Mouse (Mus musculus) adrenal gland, adult 18-20 months (tissue): ENCODE results near the gene Icam4. TPM values are rescaled to one million over a fixed set of nuclear protein-coding genes. Genes with fewer than 3 reads are reported as not detected.
A peak's percentile ranks its signal among the peaks of the same experiment; 100 is the strongest.
"Not testable (repeated sequence)": the region's sequence is repeated elsewhere in the genome, so short reads cannot be mapped to it uniquely, and the experiment has no call there.

ENCODE experiments used
- DNase-seq, 2 experiments: peaks; one replicate each; pipeline ENCODE4 v3.0.0; 2021 to 2022; ENCODE audit warnings: low spot score in 2 of 2
- long read RNA-seq, 2 experiments: library from polyadenylated mRNA; stranded (forward); transcript quantifications; one replicate each; pipeline ENCODE4 v2.0.0; 2021
- total RNA-seq, 2 experiments: library from RNA; stranded (reverse); gene quantifications; 1 replicate in 1 of 2; 2 replicates in 1 of 2; pipeline ENCODE4 v1.2.3; 2021

Gene Icam4
- total RNA-seq = 1 to 10 TPM; 1.2 to 4.8 TPM
- long read RNA-seq, experiment 1, partial matches to known transcripts = 0 of 2 reads
- long read RNA-seq, experiment 1, other reads (novel, unspliced or antisense) = 0 of 2 reads
- long read RNA-seq, experiment 2, partial matches to known transcripts = 0 of 6 reads
- long read RNA-seq, experiment 2, other reads (novel, unspliced or antisense) = 1 of 6 reads

DNA sequence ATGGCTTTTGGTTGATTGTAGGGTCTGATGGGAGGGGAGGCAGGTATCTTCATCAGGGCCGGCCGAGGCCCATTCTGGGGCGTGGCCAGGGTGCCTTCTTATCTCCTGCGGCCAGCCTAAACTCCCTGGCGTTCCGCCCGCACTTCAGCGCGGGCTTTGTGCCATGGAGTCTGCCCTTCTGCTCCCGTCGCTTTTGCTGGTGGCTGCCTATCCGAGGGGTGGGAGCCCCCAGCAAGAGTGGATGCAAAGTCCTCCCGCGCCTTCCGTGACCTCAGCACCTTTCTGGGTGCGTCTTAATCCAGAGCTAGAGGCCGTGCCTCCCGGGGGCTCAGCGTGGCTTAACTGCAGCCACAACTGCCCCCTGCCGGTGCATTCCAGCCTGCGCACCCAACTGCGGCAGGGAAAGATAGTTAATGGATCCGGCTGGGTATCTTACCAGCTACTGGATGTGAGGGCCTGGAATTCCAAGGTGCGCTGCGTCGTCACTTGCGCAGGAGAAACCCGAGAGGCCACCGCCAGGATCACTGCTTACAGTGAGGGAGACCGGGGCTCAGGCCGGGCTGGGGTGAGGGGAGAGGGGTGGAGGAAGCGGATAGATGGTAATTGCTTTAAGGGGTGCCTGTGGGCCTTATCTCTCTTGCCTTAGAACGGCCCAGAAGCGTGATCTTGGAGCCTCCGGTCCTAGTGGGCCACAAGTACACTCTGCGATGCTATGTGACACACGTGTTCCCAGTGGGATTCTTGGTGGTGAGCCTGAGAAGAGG, at the start of gene Icam4:
Gene Icam4 (plus strand): TSS at position 83 of the 764 bp plus-strand sequence.
- DNase-seq = peak; percentile 80 to 87

DNA sequence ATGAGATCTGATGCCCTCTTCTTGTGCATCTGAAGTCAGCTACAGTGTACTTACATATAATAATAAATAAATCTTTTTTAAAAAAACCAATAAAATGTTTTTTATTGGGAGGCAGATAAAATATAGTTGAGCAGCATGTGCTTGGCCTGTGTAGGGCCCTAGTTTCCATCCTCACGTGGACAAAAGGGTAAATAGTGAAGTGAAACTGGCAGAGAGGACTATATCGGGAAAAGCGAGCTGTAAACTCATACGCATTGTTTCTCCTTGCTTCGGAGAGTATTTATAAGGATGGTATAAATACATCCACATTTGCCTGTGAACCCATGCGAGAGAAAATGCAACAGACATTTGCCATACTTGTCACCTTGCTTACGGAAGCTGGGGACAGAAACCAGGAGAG, 49.4 kb upstream of the Icam4 start:
- no peak for DNase-seq

GRCm38 (mm10) chr9:20982171-20982570, 47.0 kb upstream of the Icam4 start:
- no peak for DNase-seq

GRCm38 (mm10) chr9:20983169-20983568, 46.0 kb upstream of the Icam4 start:
- no peak for DNase-seq

DNA sequence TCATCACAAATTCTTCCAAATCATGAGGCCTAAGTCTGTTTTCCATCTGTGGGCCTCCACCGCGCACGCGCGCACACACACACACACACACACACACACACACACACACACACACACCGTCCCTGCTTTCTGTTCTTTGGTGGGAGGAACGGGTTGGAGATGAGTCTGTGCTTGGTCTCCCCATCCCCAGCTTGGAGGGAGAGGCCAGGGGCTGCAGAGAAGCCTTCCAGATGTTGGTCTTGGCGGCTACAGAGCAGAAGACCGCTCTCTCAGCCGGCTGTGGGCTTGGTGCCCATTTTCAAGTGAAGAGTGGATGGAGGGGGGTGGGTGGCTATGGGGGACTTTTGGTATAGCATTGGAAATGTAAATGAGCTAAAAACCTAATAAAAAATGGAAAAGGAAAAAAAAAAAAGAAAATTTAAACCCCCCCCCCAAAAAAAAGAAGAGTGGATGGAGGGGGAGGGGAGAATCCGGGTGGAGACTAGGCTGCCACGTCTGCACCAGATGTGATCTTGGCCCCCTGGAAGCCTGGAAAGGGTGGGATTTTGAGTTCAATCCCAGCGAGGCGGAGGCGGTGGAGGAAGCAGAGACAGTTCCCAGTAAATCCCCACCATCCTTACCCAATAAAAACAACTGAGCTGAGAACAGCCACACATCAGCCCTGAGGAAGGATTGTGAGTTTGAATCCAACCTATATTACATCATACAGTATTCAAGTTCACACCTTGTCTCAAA, 42.1 kb upstream of the Icam4 start:
- no peak for DNase-seq

GRCm38 (mm10) chr9:20987953-20988352, 41.2 kb upstream of the Icam4 start:
- DNase-seq = no peak

DNA sequence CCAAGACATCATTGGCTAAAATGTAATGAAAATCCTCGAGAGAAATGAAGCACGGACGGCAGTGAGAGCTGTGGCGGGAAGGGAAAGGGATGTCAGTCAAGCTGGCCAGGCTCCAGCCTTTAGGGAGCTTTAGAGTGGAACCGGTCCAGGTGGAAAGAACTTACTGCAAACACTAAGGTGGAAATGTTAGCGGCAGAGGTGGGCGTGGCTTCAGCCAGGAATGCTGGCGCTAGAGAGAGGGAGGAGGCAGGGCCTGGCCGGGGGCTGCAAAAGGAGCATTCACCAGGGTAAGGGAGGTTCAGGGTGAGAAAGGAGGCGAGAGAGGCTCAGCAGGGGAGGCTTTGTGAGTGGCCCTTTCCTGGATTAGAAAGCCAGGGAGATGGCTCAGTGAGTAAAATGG, 38.3 kb upstream of the Icam4 start:
- DNase-seq = no peak

GRCm38 (mm10) chr9:20991587-20991986, 37.6 kb upstream of the Icam4 start:
- no peak for DNase-seq

DNA sequence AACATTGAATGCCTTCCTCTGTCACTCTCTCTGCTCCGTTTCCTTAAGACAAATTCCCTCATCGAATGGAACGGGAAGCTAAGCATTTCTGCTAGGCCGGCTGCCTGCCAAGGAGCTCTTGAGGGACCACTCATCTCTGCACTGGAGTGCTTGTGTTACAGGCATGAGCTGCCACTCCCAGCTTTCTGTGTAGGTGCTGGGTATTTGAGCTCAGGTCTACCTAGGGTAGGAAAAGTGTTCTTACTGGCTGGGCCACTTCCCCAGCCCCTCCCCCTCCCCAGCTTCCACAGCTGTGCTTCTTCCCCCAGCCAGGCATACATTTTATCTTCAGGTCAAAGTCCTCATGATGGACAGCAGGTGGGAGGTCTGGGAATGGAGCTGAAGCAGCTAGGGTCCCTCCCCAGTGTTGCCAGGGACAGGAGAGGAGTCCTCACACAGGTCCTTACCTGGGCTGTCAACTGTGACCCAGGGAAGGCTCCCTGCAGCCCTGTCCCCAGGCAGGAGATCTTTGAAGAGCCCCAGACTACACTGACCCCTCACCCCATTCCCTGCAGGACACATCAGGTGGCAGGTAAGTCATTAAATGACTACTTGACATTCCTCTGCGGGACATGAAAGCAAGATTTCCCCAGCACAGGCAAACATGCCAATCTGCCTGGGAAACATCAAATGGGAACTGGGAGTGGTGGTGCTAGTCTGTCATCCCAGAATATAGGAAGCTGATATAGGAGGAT, 35.8 kb upstream of the Icam4 start:
- no peak for DNase-seq

- DNase-seq = no peak
Observed at GRCm38 (mm10) chr9:20995069-20995468, 34.1 kb upstream of the Icam4 start.

DNA sequence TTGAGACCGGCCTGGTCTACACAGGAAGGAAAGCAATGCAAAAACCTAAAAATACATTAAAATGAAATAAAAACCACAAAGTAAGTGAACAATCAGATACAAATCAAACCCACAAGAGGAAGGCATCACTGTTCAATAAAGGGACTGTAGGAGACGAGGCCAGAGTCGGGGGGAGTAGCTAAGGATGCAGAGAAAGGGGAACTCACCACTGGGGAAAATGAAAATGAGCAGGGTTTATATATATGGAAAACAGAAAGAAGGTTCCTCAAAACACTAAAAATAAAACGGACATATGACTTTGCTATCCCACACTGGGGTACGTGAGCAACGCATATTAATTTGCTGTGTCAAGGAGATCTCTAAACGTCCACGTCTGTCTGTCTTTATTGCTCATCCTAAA, 32.1 kb upstream of the Icam4 start:
- no peak for DNase-seq

GRCm38 (mm10) chr9:20998337-20998736, 30.8 kb upstream of the Icam4 start:
- not testable (repeated sequence) for DNase-seq

- DNase-seq = no peak
Observed at GRCm38 (mm10) chr9:21000811-21001210, 28.4 kb upstream of the Icam4 start.

- DNase-seq = no peak
Observed at GRCm38 (mm10) chr9:21001651-21002200, 27.4 kb upstream of the Icam4 start.

- no peak for DNase-seq
Observed at GRCm38 (mm10) chr9:21002270-21002626, 26.9 kb upstream of the Icam4 start.

GRCm38 (mm10) chr9:21002627-21003551, 26.3 kb upstream of the Icam4 start, which contains the start of gene Mrpl4:
Mrpl4 (plus strand) TSS chr9:21002738.
- DNase-seq = peak; percentile 88 to 89

GRCm38 (mm10) chr9:21007313-21007952, 21.7 kb upstream of the Icam4 start:
- no peak for DNase-seq

GRCm38 (mm10) chr9:21008007-21008406, 21.2 kb upstream of the Icam4 start:
- DNase-seq = no peak

DNA sequence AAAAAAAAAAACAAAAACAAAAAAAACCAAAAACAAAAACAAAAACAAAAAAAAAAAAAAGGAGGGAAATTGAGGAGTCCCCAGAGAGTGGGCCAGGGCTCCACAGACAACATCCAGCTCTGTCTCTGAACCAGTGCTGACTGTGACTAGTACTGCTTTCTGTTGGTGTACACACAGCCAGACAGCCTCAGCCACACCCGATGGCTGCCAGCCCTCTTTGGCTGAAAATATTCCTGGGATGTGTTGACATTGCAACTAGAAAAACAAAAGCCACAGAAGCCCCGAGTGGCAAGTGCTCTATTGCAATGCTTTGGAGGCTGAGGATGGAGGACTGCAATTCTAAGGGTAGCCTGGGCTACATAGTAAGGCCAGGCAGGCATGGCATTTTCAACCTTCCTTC, 18.8 kb upstream of the Icam4 start:
- DNase-seq = no peak
